Mouse (Mus musculus) kidney, adult 2 months (tissue): ENCODE measurements around the gene 1700014D04Rik.

Experiments
- CTCF ChIP-seq: fragments of 200-500 bp; conservative IDR thresholded peaks from 2 replicates; pipeline ENCODE4 v1.5.1; 2011; ENCODE audit warnings: low read depth, mild to moderate bottlenecking, control low read depth, low read length, moderate library complexity, mixed read lengths; ENCODE audit not compliant: insufficient read depth, insufficient read length
- POLR2A ChIP-seq: fragments of 200-500 bp; IDR thresholded peaks from one replicate; pipeline ENCODE4 v1.6.1; 2011; ENCODE audit warnings: low read depth, low read length, control low read depth

- no peak for TF ChIP-seq CTCF
- TF ChIP-seq POLR2A = no peak
These were observed 7.2 kb downstream of the 1700014D04Rik start for GRCm38 (mm10) chr13:59739397-59739796.
